Mouse (Mus musculus) skeletal muscle tissue, adult 2 months (tissue): Measurements from ENCODE around the gene Vax1.

Experiments
- DNase-seq: peaks from one replicate; pipeline ENCODE4 v3.0.0-alpha.2; 2012; ENCODE audit warnings: low read depth, low spot score

The Vax1 gene

DNA sequence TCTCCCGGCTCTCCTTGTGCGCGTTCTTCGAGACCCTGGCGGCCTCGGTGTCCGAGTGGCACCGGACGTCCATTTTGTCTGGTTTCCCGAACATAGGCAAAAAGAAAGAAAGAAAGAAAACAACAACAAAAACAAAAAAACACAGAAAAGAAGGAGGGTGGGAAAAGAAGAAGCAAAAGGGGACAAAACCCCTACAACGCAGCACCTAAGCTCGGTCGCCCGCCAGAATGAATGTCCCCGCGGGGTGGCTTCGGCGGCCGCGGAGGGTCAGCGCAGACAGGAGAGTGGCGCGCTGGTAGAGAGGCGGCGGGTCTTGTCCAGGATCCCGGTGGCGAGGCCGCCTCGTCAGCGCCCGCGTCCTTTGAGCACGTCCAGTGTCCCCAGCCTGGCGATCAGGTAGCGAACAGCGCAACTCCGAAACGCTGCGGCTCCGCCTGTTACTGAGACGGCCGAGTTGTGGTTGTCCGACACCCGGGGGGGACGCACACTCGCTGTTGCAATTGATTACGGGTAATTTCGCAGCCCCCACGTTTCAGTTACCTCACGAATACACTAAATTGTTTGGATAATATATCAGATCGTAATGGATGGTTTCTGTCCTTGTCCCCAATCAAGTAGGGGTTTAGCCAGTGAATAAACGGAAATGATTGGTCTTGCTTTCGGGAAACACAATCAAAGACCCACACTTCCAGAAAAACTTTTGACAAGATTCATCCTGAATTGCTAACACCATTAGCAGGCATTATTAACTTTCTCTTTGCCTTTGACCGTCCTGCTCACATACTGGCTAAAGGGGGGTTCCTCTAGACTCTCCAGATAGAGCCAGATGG lies at the start of gene Vax1:
Vax1 (minus strand) TSS at position 121 of the 830 bp plus-strand sequence.
- DNase-seq, result no peak

DNA sequence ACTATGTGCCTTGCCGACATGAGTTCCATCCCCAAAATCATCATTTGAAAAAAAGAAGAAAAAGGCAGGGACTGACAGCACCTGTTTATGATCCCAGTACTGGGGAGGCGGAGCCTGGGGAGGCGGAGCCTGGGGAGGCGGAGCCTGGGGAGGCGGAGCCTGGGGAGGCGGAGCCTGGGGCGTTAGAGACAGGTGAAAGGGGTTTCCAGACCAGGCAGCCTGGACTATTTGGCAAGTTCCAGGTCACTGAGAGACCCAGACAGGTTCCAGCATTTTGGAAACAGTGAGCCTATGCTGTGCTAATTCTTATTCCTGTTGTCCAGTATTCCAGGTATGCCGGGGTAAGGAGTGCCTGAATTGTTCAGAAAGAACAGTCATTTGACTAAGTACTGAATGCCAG lies 49.1 kb upstream of the Vax1 start, which contains the start of gene Kcnk18:
Kcnk18 (plus strand) TSS at position 224 of the 400 bp plus-strand sequence.
- no peak for DNase-seq

DNA sequence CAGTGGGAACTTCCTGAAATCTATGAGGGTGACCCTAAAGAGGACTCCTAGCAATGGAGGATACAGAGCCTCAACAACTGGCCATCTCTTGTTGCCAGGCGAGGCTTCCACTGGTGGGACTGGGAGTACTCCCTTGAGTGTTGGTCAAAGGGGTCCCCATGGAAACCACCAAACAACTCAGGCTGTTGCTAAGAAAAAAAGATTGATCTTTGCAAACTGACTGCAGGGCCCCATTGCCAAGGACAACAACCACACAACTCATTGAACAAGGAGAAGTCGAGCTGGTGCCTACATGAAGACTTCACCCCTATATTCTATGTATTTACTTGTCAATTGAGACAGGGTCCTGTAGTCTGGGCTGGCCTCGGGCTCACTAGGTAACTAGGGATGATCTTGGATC lies 47.0 kb upstream of the Vax1 start:
- no peak for DNase-seq

DNA sequence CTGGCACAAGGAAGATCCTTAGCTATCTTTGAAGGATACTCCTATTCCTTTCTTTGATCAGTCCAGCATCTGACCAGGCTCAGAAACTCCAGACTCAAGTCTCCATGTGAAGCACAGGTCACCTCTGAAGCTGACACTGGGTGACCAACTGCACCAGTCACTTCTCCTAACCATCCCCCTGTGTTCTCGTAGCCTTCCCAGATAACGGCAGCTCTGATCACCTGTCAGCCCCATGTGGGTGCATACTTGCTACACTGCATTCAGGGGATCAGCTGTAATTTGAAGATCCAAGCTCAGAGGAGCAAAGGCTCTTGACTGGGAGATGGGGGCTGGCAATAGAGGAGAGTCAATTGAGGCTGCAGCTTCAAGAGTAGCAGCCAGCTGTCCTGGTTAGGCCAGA lies 39.1 kb upstream of the Vax1 start:
- no peak for DNase-seq

DNA sequence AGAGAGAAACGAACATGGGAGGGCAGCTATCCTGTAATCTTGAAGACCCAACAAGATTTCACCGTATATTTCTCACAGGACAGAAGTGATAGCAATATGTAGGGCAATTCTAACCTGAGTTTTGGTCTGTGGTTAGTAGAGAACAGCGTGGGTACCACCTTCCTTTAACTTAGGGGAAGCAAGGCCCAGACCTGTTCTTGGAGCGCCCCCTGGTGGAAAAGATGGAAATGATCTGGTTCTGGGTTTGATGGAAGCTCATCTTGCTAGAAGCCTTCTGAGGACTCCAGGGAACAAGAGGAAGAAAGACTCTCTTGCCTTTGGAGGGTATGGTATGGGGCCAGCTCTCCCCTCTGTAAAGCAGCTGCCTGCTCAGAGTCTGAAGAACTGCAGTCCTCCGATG lies 38.6 kb upstream of the Vax1 start:
- DNase-seq, result peak; percentile 24

DNA sequence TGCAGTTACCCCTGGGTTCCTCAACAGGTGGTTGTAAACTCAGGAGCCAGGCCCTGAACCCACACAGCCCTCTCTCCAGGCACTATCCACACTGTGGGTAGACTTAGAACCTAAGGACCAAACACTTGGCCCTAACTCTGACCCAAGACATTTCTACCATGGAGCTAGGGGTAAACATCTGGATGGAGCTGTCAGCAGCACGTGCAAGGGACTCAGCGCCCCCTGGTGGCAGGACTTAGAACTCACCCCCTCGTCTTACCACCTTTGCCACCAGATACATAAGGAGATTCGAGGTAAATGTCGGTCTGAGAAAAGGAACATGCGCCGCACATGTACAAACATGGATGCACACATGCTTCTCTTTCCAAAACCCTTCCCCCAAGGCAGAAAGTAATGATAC lies 28.3 kb upstream of the Vax1 start:
- DNase-seq, result peak; percentile 10

DNA sequence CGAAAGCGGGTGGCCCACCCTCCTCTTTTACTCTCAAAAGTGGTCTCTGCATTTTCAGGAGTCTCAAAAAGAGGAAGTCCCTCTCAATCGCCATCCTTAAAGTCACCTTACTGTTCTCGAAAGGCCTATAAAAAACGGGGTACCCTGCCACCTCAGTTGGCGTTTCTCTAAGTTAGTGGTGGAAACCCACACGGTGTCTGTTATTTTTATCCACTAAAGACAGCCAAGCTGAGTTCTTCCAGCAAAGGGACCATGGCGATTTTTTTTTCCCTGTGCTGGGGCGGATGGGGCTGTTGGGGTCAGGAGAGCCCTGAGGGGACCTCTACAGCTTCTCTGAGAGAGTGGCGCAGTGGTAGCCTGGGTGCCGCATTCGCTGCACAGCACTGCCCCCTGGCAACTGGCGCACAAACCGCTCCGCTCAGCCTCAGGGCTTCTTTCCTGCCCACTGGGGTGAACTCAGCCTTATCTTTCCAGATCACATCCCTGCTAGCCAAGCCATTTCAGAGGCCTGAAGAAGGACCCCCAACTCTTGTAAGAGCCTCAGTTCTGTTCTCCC lies 26.3 kb upstream of the Vax1 start:
- no peak for DNase-seq

DNA sequence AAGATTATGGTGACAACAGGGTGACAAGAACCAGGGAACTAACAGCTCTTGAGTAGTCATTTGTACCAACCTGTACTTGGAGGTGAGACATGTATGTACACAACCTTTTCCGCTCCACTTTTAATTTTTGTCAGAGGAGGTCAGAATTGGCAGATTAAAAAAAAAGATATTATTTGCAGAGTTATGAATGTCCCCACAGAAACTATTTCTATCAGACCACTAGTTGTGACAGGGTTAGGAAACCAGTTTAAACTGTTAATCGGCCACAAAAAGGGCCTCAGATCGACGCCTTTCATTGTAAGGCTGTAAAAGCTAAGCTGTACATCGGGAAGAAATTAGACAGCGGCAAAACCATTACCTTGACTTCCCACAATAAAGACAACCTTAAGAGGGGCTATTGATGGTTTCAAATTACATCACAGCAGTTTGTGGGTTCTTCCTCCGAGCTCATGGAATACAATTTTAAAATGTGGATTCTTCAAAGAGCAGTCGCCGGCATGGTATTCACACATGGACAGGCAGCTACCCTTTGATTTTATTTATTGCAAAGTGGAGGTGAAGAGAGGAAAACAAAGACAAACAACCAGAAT lies 25.4 kb upstream of the Vax1 start:
- DNase-seq, result no peak

DNA sequence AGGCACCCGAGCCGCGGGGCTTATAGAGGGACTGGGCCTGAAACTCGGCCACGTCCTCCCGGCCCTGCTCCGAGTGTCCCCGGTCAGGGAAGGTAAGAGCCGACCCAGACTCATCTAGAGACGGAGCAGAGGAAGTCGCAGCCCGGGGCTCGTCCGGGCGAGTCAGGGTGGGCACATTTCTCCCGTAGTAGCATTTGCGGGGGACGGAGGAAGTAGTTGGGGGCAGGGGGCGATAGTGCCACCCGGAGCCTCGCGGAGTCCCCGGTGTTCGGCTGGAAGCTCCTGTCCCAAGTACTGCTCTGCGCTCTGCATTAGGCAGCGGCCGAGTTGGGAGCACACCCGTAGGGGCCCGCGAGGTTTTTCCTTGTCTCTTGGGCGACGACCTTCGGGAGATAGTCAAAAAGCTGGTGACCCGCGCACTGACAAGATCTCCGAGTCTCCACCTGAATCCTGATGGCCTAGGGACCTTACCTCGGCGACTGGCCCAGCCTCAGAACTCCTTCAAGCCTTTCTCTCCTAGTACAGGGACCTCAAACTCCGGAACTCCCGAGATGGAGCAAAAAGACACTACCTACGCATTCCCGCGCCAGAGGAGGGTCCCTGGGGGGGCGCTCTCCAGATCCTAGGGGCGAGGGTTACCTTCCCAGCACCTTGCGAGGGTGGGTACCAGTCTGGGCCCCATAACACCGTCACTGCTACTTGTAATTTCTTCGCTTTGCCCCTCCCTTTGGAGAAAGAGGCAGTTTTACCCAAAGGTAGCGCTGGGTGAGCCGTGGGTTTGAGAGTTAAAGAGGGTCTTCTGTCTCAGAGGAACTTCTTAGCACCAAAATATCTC lies 24.3 kb upstream of the Vax1 start:
- DNase-seq, result no peak

DNA sequence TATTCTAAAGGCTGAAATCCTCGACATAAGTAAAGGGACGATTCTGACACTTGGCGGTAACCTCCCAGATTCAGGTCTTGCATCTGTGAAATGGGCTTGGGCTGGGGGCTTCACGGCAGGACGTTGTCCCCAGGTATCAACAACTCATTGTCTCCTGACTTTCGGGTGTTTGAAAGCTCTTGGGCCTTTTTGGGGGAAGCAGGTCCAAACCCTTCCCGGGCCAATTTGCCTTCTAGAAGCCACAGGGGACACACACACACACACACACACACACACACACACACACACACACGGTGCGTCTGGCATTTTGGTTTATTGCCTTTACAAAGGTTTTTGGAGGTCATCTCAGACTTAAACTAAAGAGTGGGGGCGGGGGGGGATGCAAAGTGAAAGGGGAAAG lies 23.6 kb upstream of the Vax1 start:
- DNase-seq, result no peak

DNA sequence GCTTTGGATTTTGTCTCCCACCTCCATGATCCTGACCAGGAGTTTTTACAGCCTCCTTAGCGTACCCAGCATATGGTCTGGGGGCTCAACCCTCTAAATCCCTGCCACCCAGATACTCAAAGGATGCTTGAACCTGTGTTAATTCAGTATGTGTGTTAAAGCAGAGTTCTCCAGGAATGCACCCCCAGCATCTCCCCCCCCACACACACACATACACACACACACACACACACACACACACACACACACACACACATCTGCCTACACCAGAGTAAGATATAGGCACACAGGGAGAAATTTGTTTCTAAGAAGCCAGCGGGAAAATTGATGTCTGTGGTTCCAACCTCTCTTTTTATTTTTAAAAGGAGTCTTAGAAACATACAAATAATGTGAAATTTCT lies 22.6 kb upstream of the Vax1 start:
- DNase-seq, result no peak

DNA sequence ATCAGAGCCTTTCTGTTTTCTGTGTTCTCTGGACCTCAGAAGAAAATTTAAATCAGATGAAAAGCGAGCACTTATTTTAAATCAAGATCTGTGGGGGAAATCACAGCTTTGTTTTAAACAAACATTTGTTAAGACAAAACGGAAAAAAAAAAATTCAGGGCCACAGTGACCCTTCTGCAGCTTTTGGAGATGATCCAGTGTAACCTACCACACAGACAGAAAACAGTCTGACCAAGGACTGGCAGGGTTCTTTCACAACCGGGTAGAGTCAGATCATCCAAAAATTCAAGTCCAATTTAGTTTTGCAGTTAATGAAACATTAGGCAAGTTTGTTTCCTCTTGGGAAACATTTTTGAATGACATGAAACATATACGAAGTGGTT lies 21.3 kb upstream of the Vax1 start:
- no peak for DNase-seq

DNA sequence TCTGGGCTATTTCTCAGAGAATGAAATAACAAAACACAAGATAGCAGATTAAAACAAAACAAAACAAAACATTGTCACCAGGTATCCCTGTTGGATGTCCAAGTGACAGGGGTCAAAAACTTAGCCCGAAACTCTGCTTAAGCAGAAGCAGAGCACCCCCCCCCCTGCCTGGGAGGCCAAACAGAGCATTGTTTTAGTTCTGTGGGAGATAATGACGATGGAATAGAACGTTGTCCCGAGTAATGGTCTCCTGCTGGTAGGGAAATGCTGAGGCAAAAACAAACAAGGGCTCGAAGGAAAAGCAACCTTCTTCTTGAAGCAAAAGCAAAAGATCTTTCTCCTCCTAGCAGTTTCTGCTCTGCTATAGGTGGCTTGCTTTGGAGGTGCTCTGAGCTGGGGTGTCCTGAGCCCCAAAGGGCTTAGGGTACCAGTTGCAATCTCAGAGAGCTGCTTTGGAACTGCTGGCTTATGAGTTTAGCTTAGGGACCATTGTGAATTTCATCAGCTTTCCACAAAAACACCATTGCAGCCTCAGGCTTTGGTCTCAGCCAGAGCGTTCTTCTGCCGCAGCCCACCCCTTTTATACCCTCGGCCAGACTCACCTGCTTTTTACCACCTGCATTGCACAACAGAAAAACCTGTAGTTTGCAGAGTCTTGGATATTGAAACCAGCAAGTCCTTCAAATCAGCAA lies 20.7 kb upstream of the Vax1 start:
- DNase-seq, result no peak

DNA sequence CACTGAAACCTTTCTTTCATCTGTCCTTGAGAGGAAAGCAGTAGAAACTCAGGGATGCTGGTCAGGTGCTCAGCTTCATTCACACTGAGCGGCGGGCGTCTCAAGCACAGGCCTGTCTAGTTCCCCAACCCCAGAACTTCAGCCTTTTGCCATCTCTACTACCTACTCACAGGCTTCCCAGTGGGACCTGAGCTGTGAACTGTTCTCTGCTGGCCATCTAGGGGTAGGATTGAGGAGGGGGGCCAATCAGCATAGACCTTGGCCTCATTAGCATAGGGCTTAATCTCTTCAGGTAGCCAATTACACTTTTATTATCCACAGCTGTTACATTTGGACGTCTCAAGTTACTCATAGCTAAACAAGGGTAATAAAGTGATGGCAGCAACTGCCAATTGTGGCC lies 19.1 kb upstream of the Vax1 start:
- no peak for DNase-seq

DNA sequence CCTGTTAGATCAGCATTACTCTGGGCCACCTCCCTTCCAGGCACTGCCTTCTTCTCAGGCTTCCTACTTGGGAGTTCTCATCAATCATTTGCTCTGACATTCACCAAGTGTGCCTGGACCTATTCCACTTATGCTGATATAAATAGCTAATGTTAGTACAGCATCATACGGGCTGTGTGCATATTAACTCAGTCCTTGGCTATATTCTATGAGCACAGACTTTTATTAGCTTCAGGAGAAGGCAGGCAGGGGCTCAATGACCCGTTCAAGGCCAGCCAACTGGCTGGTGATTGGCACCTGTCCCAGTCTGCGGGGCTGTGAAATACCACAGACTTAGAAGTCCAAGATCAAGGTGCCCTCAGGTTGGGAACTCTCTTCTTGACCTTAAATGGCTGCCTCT lies 14.1 kb upstream of the Vax1 start:
- peak; percentile 3 for DNase-seq

DNA sequence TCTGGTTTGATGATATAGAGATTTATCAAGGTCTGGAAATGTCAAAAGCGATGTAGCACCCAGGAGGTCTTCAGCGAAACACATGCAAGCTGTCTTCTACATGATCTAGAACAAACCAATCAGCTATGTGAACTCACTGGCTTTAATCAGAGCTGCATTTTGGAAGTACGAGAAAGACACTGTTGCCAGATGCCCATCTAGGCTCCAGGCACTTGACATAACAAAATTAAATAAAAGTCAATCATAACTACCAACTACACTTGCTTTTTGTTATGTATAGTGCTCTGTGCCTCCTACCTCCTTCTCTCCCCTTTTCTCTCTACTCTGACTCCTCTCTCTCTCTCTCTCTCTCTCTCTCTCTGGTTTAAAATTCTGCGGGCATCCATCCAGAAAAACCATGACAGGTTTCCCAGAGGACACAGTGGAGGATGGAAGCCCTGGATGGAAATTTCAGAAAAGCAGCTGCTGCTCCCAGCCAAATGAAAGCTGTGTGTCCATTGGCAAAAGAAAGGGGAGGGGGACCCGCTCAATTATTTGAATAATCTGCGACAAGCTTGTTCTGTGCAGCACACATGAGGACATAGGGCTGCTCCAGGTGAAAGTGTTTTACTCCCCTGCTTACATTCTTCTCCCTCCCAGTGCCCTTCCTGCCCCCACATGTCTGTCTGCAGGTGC lies 3.6 kb upstream of the Vax1 start:
- no peak for DNase-seq

DNA sequence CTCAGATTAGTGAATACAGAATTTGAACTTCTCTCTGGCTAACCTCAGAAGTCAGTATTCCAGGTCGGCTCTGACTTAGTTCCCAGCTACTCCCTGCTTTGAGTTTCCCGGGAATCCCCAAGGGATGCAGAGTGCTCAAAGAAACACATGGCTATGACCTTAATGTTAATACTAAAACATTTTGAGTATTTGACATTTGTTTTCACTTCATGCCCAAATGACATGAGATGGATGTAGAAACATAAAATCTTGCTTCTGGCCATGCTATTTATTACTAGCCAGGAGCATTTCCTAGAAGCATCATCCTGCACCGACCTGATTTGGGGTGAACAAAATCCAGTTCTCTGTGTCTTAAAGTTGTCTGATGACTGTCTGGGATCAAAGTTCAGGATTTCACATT lies 2.9 kb upstream of the Vax1 start:
- no peak for DNase-seq

DNA sequence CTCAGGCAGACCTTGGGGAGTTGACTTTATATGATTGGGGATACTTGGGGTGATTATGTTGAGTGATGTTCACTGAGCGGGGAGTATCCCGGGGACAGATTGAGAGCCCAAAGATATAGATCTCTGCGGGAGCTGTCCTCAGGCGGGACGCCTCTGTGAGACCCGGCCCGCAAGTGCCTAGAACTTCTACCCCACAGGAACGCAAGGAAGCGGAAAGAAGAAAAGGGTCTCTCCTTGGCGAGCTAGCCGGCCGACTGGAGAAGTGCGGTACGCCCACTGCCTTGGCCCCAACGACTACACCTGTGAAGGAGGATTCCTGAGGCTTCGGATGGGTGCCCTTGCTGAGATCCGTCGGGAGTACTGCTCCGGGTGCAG lies 2.0 kb upstream of the Vax1 start:
- DNase-seq, result no peak

DNA sequence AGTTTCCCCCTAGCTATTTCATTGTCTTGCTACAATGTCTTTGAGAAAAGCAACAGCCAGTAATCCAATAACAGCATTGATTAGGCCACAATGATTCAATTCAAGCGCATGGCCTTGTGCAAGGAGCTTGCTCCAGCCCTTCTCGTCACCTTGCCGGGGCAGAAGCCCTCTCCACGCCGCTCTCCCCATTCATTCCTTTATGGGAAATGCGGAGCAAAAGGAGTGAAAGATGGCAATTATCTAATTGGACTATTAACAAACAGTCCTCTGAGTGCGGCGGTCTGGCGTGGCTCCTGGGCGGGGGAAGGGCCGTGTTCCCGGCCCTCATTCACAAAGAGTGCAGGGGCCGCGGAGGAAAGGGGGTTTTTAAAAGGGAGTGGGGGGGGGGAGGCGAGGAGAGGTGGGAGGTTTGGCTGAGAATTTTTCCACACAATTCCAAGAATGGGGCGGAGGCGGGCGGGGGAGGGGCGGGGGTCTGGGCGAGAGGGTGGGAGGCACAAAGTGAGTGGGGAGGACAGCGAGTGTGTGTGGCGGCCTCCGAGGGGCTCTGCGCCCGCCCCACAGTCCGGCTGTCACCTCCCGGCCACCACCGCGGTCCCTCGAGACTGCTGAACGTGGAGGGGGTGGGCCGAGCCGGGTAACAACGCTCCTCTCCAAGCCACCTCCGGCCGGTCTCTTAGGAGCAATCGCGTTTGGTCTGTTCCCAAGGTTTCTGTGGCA lies 1.5 kb upstream of the Vax1 start:
- no peak for DNase-seq

DNA sequence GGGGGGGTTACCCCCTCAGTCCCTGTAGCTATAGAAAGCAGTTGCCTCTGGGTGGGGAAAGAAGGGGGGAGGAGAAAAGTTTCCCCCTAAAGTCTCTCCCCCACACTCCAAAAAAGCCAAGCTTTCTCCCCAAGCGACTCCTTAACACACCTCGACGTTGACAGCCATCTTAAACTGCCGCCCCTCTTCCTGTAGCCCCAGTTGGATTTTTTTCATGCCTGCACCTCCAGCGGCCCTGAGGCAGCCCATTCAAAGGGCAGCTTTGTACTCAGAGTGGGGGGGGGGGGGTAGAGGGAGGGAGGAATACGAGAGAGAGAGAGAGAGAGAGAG lies 875 bp upstream of the Vax1 start:
- no peak for DNase-seq
